In genomic region chr6:100875862-100876623, GRCm38 (mm10) we compare ENCODE assay signal across 8 mouse cellular contexts. TPM values are rescaled to one million over a fixed set of nuclear protein-coding genes. Genes with fewer than 3 reads are reported as not detected.
A peak's percentile ranks its signal among the peaks of the same experiment; 100 is the strongest.
DNase-seq lines count a peak whose midpoint lies in the region; ATAC-seq and TF ChIP-seq lines count a peak whose summit lies in the region.

No protein-coding gene starts in this region.

- CTCF ChIA-PET in Patski (lab: Charles Lee): interaction anchor here (0.8 to 1.5 kb wide), 5 partner anchors 163 to 266 kb away, joined by 4 to 7 read pairs (median 4); partner anchors contain the start of gene Shq1

- ATAC-seq in Patski: no peak

- POLR2A ChIA-PET in Patski (lab: Charles Lee): no interaction called here

- peak; percentile 58 for DNase-seq in layer of hippocampus, adult 11-12 months (ENCODE audit: low spot score)
- no peak for DNase-seq in layer of hippocampus, adult 9-11 months
- DNase-seq in Patski (ENCODE audit: low read depth, low spot score): no peak
- DNase-seq in cerebellum, adult 9-11 months: peak; percentile 42
- DNase-seq in gastrocnemius, postnatal 14 days: peak; percentile 65
- peak; percentile 31 for DNase-seq in layer of hippocampus, adult 9-10 months (ENCODE audit: low spot score)
- peak; percentile 79 for DNase-seq in mesoderm, embryonic 11.5 days (ENCODE audit: low read depth, low spot score)
- peak; percentile 13 to 32 for DNase-seq in spleen, postnatal 36 days (ENCODE audit: low spot score in 2 of 2)

- TF ChIP-seq CTCF in Patski (IDR thresholded peaks at IDR 0.05): peak; percentile 86

- in situ Hi-C loops in Patski (cut with MboI; ENCODE audit: low pct_unique_long_range_greater_than_20kb): loop anchor here (5.0 kb wide), 1 partner anchor 269 kb away; no protein-coding TSS in a partner anchor

- H3K27me3 ChIP-seq in Patski: no peaks in the 10 kb centered on the region

- intact Hi-C loops in gastrocnemius, postnatal 14 days (cut with DNase I; ENCODE audit: low total_unique reads): loop anchor here (10.0 kb wide), 1 partner anchor 271 kb away; no protein-coding TSS in a partner anchor

RNA-seq across cellular contexts. Expression of gene Ppp4r2, which starts 42.6 kb away (rescaled TPM):
- polyA plus RNA-seq in Patski (2021): 119 TPM
- 10 to 100 TPM; 49.5 to 52.7 TPM for total RNA-seq in gastrocnemius, postnatal 14 days (2021)

Comparison
In these comparisons a context has a peak if more than half of its experiments do, and no peak if none do; other contexts are left out.
1. DNase-seq: peak in layer of hippocampus, adult 11-12 months (single experiment), cerebellum, adult 9-11 months (single experiment), gastrocnemius, postnatal 14 days (single experiment), layer of hippocampus, adult 9-10 months (single experiment), mesoderm, embryonic 11.5 days (single experiment) and spleen, postnatal 36 days (2 of 2); none in layer of hippocampus, adult 9-11 months (single experiment) and Patski (single experiment).